Mouse (Mus musculus) lung, adult 2 months (tissue): Measurements from ENCODE around the gene Sdk1. TPM values are rescaled to one million over a fixed set of nuclear protein-coding genes. Genes with fewer than 3 reads are reported as not detected.

ENCODE experiments used
- DNase-seq: peaks from one replicate; pipeline ENCODE4 v3.0.0; 2022
- H3K4me1 ChIP-seq: fragments of 200-500 bp; 2 replicates; pipeline ENCODE4 v1.6.1; 2011; ENCODE audit warnings: low read length; ENCODE audit not compliant: control insufficient read depth, insufficient read depth
- H3K4me3 ChIP-seq: fragments of 200-500 bp; replicated peaks from 2 replicates; pipeline ENCODE3; 2011; ENCODE audit warnings: low read depth, mild to moderate bottlenecking, control low read depth, low read length; ENCODE audit errors: extremely low read depth
- CTCF ChIP-seq: fragments of 200-500 bp; IDR thresholded peaks from 2 replicates; pipeline ENCODE4 v1.5.1; 2011; ENCODE audit warnings: mild to moderate bottlenecking, low read length, control low read depth; ENCODE audit not compliant: insufficient read depth
- POLR2A ChIP-seq: fragments of 200-500 bp; IDR thresholded peaks from 2 replicates; pipeline ENCODE4 v1.6.1; 2011; ENCODE audit warnings: low read depth, mild to moderate bottlenecking, control low read depth, low read length, borderline replicate concordance; ENCODE audit errors: extremely low read depth
- WGBS: fragments of 180-500 bp; shearing (Covaris S2); methylation state at CpG from one replicate; pipeline ENCODE4 v1.1.7; 2018; 5-methylcytosine and 5-hydroxymethylcytosine counted together
- polyA plus RNA-seq: library from polyadenylated mRNA; depleted of rRNA; stranded (reverse); fragments of >200 nt; gene quantifications from 2 replicates; pipeline ENCODE4 v1.2.3, GENCODE M21; 2012

Gene Sdk1
- polyA plus RNA-seq, 1 experiment = 1.8 TPM

- 49% methylated on average over 12 of the region's 12 CpGs for WGBS
- DNase-seq = no peak
- Histone ChIP-seq H3K4me1 (no peaks in the 10 kb centered on the region), H3K4me3 (no peak overlapping the region)
- TF ChIP-seq POLR2A (no peak), CTCF (no peak)
Measured at GRCm38 (mm10) chr5:142024448-142024847, 783.2 kb downstream of the Sdk1 start.

DNA sequence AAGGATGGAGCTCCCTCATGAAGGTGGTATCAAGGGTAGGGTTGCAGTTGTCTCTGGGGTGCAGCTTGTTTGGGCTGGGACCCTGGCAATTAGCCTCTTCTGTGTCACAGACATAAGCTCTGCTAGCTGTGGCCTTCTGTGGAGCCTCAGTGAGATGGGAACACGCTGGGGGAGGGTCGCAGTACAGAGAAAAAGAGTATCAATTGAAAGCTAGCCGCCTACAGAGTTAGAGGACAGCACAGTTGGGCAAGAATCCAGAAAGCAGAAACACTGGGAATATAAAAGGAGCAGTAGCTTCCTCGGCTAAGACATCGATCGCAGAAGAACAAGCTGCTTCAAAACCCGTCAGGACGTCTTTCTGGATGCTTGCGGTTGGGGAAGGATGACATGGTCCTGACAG, 795.2 kb downstream of the Sdk1 start:
- DNase-seq = no peak
- no peaks in the 10 kb centered on the region for H3K4me1 ChIP-seq
- TF ChIP-seq POLR2A = no peak
- TF ChIP-seq CTCF = no peak
- H3K4me3 ChIP-seq = no peak overlapping the region
- 81% methylated on average over 9 of the region's 9 CpGs for WGBS

DNA sequence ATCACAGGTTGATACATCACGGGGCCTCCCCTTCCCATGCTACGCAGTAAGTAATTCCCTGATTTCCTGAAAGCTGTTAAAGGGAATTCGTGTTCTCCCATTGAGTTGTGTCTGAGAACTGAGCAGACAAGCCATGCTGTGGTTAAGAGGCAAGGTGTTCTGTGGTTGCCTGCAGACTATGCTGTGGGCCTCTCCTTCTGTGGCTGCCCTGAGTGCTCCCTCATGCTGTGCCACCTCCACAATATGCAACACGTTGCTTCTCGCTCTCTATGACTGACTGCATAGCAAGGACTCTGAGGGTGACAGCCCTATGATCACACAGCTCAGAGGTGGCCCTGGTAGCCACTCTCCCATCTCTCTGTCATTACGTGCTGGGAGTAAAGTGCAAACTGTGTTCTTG, 797.9 kb downstream of the Sdk1 start:
- no peak for DNase-seq
- TF ChIP-seq POLR2A = no peak
- no peak for TF ChIP-seq CTCF
- Histone ChIP-seq H3K4me3 (no peak overlapping the region), H3K4me1 (no peaks in the 10 kb centered on the region)
- WGBS = 80% methylated on average over 6 of the region's 6 CpGs

DNA sequence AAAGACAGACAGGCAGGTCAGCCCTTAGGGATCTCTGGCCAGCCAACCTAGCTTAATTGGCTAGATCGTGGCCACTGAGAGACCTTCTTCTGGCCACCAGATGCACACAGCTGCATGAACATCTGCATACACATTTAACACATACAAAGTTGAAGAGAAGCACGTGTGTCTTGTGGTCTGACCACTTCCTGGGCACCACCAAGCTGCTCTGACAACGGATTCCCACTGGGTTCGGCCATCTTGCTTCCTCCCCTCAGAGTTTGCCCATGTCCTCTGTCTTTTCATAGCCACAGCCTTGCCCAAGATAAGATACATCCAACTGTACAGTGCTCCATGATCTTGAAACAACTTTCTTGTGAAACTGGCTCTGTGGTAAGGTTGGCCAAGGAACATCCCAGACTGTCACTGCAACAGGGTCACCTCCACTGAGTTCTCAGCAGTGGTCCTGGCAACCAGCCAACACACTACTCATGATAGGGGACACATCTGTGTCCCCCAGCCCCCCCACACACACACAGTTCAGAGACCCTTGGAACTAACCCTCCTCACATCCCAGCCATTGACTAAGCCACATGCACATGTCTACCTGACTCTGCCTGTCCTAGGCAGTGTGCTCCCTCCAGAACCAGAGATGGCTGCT, 798.7 kb downstream of the Sdk1 start:
- 73% methylated on average over 4 of the region's 4 CpGs for WGBS
- TF ChIP-seq POLR2A (no peak), CTCF (no peak)
- no peak for DNase-seq

DNA sequence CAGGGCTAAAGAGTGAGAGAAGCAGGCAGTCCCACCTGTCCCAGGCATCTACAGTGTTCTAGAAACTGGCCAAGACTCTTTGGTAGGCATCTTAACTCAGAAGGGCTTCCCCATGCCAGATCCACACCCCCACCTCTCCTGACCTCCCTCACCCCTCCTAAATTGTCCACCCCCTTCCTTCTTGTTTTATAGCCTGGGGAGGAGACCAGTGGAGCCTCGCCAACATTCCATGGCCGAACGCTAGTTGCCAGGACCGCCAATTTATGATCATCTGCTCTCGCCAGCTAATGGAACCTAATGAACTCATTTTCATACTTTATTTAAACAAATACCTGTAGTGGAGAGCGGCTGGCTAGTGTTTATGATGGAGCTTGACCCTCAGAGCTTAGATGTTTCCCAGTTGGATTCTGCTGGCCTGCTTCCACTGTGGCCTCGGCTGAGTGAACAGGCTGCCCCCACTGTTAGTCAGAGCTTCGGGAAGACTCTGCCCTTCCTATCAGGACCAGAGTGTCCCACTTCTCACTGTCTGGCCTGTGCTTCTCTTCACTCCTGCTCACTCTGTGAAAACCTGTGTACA, 800.0 kb downstream of the Sdk1 start:
- WGBS = 60% methylated on average over 8 of the region's 8 CpGs
- DNase-seq = no peak
- TF ChIP-seq POLR2A = no peak
- no peak for TF ChIP-seq CTCF
- no peak overlapping the region for H3K4me3 ChIP-seq
- no peaks in the 10 kb centered on the region for H3K4me1 ChIP-seq

More for the DNA sequence above, 798.7 kb downstream of the Sdk1 start:
- H3K4me3 ChIP-seq = no peak overlapping the region
- no peaks in the 10 kb centered on the region for H3K4me1 ChIP-seq

DNA sequence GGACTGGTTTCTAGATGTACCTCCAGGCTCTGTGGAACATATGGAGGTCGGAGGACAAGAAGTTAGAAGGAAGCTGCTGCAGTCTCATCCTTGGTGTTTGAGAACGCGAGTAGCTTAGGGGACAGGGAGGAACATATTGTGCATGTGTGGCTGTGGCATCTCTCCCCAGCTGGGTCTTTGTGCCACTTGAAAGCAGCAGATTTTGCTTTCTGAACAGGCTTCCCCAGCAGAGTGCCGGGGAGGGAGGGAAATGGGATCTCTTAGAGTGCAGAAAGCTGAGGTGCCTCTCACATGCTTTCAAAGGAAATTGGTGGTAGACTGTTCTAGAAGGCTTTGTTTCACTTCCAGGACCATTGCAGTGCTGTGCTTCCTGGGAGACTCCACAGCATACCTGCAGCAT, 820.5 kb downstream of the Sdk1 start:
- no peak for DNase-seq
- no peak overlapping the region for H3K4me3 ChIP-seq
- H3K4me1 ChIP-seq = no peaks in the 10 kb centered on the region
- 84% methylated on average over 4 of the region's 4 CpGs for WGBS
- TF ChIP-seq POLR2A = no peak
- TF ChIP-seq CTCF = no peak

DNA sequence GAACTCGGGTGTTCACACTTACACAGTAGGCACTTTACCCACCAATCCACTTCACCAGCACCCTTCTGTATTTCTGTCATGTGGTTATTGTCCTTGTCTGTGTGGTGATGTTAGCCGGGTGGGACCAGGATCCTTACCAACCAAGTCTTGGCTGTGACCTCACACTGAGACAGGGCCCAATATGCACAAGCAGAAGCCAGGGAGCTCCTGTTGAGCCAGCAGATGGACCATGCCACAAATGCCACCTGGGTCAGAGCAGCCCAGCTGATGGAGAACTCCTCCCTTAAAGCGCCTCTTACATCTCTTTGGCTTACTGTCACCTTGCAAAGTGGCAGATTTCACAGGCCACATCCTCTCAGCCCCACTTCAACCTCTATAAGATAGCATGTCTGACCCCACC, 830.0 kb downstream of the Sdk1 start:
- H3K4me3 ChIP-seq = no peak overlapping the region
- TF ChIP-seq CTCF (no peak), POLR2A (no peak)
- WGBS = 93% methylated on average over 3 of the region's 3 CpGs
- no peak for DNase-seq
- H3K4me1 ChIP-seq = no peaks in the 10 kb centered on the region

GRCm38 (mm10) chr5:142073901-142074300, 832.6 kb downstream of the Sdk1 start:
- WGBS = 87% methylated on average over 3 of the region's 3 CpGs
- TF ChIP-seq CTCF (no peak), POLR2A (no peak)
- DNase-seq = no peak
- no peaks in the 10 kb centered on the region for H3K4me1 ChIP-seq
- no peak overlapping the region for H3K4me3 ChIP-seq

GRCm38 (mm10) chr5:142074561-142075500, 833.5 kb downstream of the Sdk1 start:
- Histone ChIP-seq H3K4me1 (no peaks in the 10 kb centered on the region), H3K4me3 (no peak overlapping the region)
- no peak for TF ChIP-seq CTCF
- TF ChIP-seq POLR2A = no peak
- 38% methylated on average over 13 of the region's 13 CpGs for WGBS
- DNase-seq = no peak
